Mouse (Mus musculus) intestine, embryonic 14.5 days (tissue): Measurements from ENCODE around the gene Ankmy1. TPM values are rescaled to one million over a fixed set of nuclear protein-coding genes. Genes with fewer than 3 reads are reported as not detected.

Experiments
- ATAC-seq: fragments of 200-750 bp; cut with Nextera tagmentation; replicated peaks from 2 replicates; pipeline ENCODE4 v1.8.0; 2017; ENCODE audit warnings: low read depth, moderate number of reproducible peaks, moderate TSS enrichment, moderate library complexity; ENCODE audit not compliant: low FRiP score, low TSS enrichment
- DNase-seq: peaks from one replicate; pipeline ENCODE4 v3.0.0-alpha.2; 2018; ENCODE audit warnings: low spot score
- H3K27ac ChIP-seq: fragments of 300-500 bp; sonication (generic); 2 replicates; pipeline ENCODE4 v1.5.1; 2014; ENCODE audit warnings: low read depth, mild to moderate bottlenecking, control low read depth
- H3K27me3 ChIP-seq: fragments of 300-500 bp; sonication (generic); replicated peaks from 2 replicates; pipeline ENCODE4 v1.6.1; 2014; ENCODE audit warnings: low read length, control low read depth; ENCODE audit not compliant: control insufficient read depth, insufficient read depth
- H3K36me3 ChIP-seq: fragments of 300-500 bp; sonication (generic); 2 replicates; pipeline ENCODE4 v1.6.1; 2014; ENCODE audit warnings: low read length, control low read depth; ENCODE audit not compliant: control insufficient read depth, insufficient read depth
- H3K4me1 ChIP-seq: fragments of 300-500 bp; sonication (generic); replicated peaks from 2 replicates; pipeline ENCODE4 v1.6.1; 2014; ENCODE audit warnings: low read length, control low read depth, mixed read lengths; ENCODE audit not compliant: control insufficient read depth, insufficient read depth
- H3K4me2 ChIP-seq: fragments of 300-500 bp; sonication (generic); 2 replicates; pipeline ENCODE4 v1.6.1; 2014; ENCODE audit warnings: low read length
- H3K4me3 ChIP-seq: fragments of 300-500 bp; sonication (generic); 2 replicates; pipeline ENCODE4 v1.5.1; 2014; ENCODE audit warnings: low read depth, low read length, control low read depth, mixed read lengths
- H3K9ac ChIP-seq: fragments of 300-500 bp; sonication (generic); 2 replicates; pipeline ENCODE4 v1.6.1; 2014; ENCODE audit warnings: mild to moderate bottlenecking, low read length
- H3K9me3 ChIP-seq: fragments of 300-500 bp; sonication (generic); 2 replicates; pipeline ENCODE4 v1.6.1; 2016; ENCODE audit warnings: low read length, control low read depth; ENCODE audit not compliant: control insufficient read depth
- WGBS: fragments of 180-500 bp; shearing (Covaris S2); extraction: QIAGEN DNeasy Blood & Tissue Kit; methylation state at CpG from one replicate; pipeline ENCODE4 v1.1.7; 2014; 5-methylcytosine and 5-hydroxymethylcytosine counted together
- polyA plus RNA-seq: library from polyadenylated mRNA; unstranded; fragments of >200 nt; fragmentation: Nextera tagmentation; extraction: Ambion mirVana; gene quantifications from 2 replicates; pipeline ENCODE4 v1.2.1, GENCODE M21; 2014

The Ankmy1 gene
- polyA plus RNA-seq, 1 experiment from 2014 or later, result 0.30 TPM

- DNase-seq, result no peak
These were observed 6.0 kb upstream of the Ankmy1 start for GRCm38 (mm10) chr1:92908664-92909063.

GRCm38 (mm10) chr1:92907632-92908360, 5.1 kb upstream of the Ankmy1 start:
- 45% methylated on average over 20 of the region's 20 CpGs for WGBS

More at GRCm38 (mm10) chr1:92908664-92909063, 6.0 kb upstream of the Ankmy1 start:
- Histone ChIP-seq H3K9me3 (no peaks in the 10 kb centered on the region), H3K27me3 (no peaks in the 10 kb centered on the region), H3K4me2 (no peak overlapping the region), H3K36me3 (no peaks in the 10 kb centered on the region), H3K27ac (no peak overlapping the region), H3K4me1 (peaks cover 25% of the 10 kb centered on the region), H3K9ac (no peak overlapping the region), H3K4me3 (no peak overlapping the region)
- 89% methylated on average over 3 of the region's 3 CpGs for WGBS
- ATAC-seq, result no peak

GRCm38 (mm10) chr1:92906779-92907631, 4.3 kb upstream of the Ankmy1 start, which contains the start of gene Dusp28:
Dusp28 (plus strand) TSS chr1:92906981.
- ATAC-seq (peak; percentile 91), DNase-seq (peak; percentile 90)
- Histone ChIP-seq H3K4me2 (peak within 1 kb of the TSS; percentile 69), H3K36me3 (no peaks in the 10 kb centered on the region), H3K9ac (peak within 1 kb of the TSS; percentile 63), H3K9me3 (no peaks in the 10 kb centered on the region), H3K4me1 (peaks cover 23% of the 10 kb centered on the region), H3K27me3 (no peaks in the 10 kb centered on the region), H3K4me3 (peak within 1 kb of the TSS; percentile 86), H3K27ac (peak within 1 kb of the TSS; percentile 81)
- WGBS, result under 1% methylated on average over 81 of the region's 81 CpGs

More at GRCm38 (mm10) chr1:92907632-92908360, 5.1 kb upstream of the Ankmy1 start:
- Histone ChIP-seq H3K4me1 (peaks cover 29% of the 10 kb centered on the region), H3K9me3 (no peaks in the 10 kb centered on the region), H3K36me3 (no peaks in the 10 kb centered on the region), H3K9ac (peak overlapping the region; percentile 63), H3K27ac (peak overlapping the region; percentile 81; the same call in 1 of the 2 replicates), H3K27me3 (no peaks in the 10 kb centered on the region), H3K4me3 (peak overlapping the region; percentile 86), H3K4me2 (peak overlapping the region; percentile 69)
- DNase-seq (no peak), ATAC-seq (no peak)

GRCm38 (mm10) chr1:92905703-92906310, 3.1 kb upstream of the Ankmy1 start:
- no peak overlapping the region for H3K4me2 ChIP-seq
- H3K9me3 ChIP-seq, result no peaks in the 10 kb centered on the region
- no peak overlapping the region for H3K27ac ChIP-seq
- H3K27me3 ChIP-seq, result no peaks in the 10 kb centered on the region
- H3K4me3 ChIP-seq, result no peak overlapping the region
- ATAC-seq, result no peak
- no peak for DNase-seq
- H3K4me1 ChIP-seq, result peaks cover 18% of the 10 kb centered on the region
- WGBS, result 83% methylated on average over 2 of the region's 2 CpGs
- no peak overlapping the region for H3K9ac ChIP-seq
- H3K36me3 ChIP-seq, result no peaks in the 10 kb centered on the region

GRCm38 (mm10) chr1:92903627-92904026, 921 bp upstream of the Ankmy1 start:
- ATAC-seq (no peak), DNase-seq (no peak)
- no peaks in the 10 kb centered on the region for H3K9me3 ChIP-seq
- H3K4me1 ChIP-seq, result peaks cover 10% of the 10 kb centered on the region
- H3K36me3 ChIP-seq, result no peaks in the 10 kb centered on the region
- H3K9ac ChIP-seq, result no peak overlapping the region
- no peak overlapping the region for H3K4me2 ChIP-seq
- no peak overlapping the region for H3K27ac ChIP-seq
- H3K27me3 ChIP-seq, result no peaks in the 10 kb centered on the region
- no peak overlapping the region for H3K4me3 ChIP-seq
- WGBS, result 80% methylated on average over 4 of the region's 4 CpGs

GRCm38 (mm10) chr1:92895089-92895488, 7.6 kb downstream of the Ankmy1 start:
- WGBS, result 16% methylated on average over 3 of the region's 3 CpGs
- ATAC-seq, result 0 out of 2 replicates have a peak, but pooled peaks have one; percentile 60
- no peaks in the 10 kb centered on the region for H3K4me1 ChIP-seq
- H3K4me3 ChIP-seq, result no peak overlapping the region
- no peak overlapping the region for H3K4me2 ChIP-seq
- no peak overlapping the region for H3K27ac ChIP-seq
- no peaks in the 10 kb centered on the region for H3K9me3 ChIP-seq
- no peaks in the 10 kb centered on the region for H3K36me3 ChIP-seq
- peak; percentile 72 for DNase-seq
- H3K27me3 ChIP-seq, result no peaks in the 10 kb centered on the region
- no peak overlapping the region for H3K9ac ChIP-seq

- Histone ChIP-seq H3K4me2 (no peak overlapping the region), H3K9ac (no peak overlapping the region), H3K4me1 (no peaks in the 10 kb centered on the region), H3K9me3 (no peaks in the 10 kb centered on the region), H3K27ac (no peak overlapping the region), H3K36me3 (no peaks in the 10 kb centered on the region), H3K27me3 (no peaks in the 10 kb centered on the region), H3K4me3 (no peak overlapping the region)
- DNase-seq (no peak), ATAC-seq (no peak)
- WGBS, result 63% methylated on average over 3 of the region's 3 CpGs
These were observed 8.8 kb downstream of the Ankmy1 start for GRCm38 (mm10) chr1:92893896-92894295.

GRCm38 (mm10) chr1:92892791-92893190, 9.9 kb downstream of the Ankmy1 start:
- H3K27me3 ChIP-seq, result no peaks in the 10 kb centered on the region
- H3K4me3 ChIP-seq, result no peak overlapping the region
- H3K4me2 ChIP-seq, result no peak overlapping the region
- no peaks in the 10 kb centered on the region for H3K4me1 ChIP-seq
- WGBS, result 59% methylated on average over 3 of the region's 3 CpGs
- no peak overlapping the region for H3K27ac ChIP-seq
- DNase-seq (no peak), ATAC-seq (no peak)
- H3K36me3 ChIP-seq, result no peaks in the 10 kb centered on the region
- no peaks in the 10 kb centered on the region for H3K9me3 ChIP-seq
- H3K9ac ChIP-seq, result no peak overlapping the region
